Comparison of ENCODE assay signal across 33 mouse cellular contexts in the genomic region with DNA sequence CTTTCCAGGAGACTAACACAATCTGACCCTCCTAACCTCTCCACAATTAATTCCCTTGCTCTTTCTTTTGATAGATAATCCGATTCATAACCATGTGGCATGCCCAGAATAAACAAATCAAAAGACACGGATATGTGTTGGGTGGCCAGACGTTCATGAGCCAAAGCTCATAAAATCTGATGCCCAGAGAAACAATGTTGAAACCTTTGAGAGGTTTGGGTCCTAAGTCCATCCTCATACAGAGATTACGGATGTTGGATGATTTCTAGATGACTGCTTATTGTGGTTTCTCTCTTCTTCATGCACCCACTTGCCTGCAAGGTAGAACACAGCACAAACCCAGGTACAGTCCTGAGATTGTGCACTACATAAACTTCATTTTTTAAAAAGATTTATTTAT.
"Had no signal": no experiment of that assay in that cellular context is flagged by ENCODE, and none has a peak within 500 bp of the region (broad histone marks: within the 10 kb centered on the region; RNA-seq: fewer than 3 reads in every experiment).

No protein-coding gene starts in this region.

- H3K4me2 ChIP-seq: heart, embryonic 11.5 days; heart, embryonic 12.5 days; heart, embryonic 13.5 days; heart, embryonic 15.5 days; hindbrain, embryonic 12.5 days; hindbrain, embryonic 13.5 days; hindbrain, embryonic 14.5 days; hindbrain, embryonic 15.5 days; kidney, embryonic 15.5 days had no signal

- H3K4me3 ChIP-seq: heart, adult 2 months; heart, embryonic 10.5 days; heart, embryonic 12.5 days; heart, embryonic 13.5 days; heart, embryonic 15.5 days; hindbrain, embryonic 10.5 days; hindbrain, embryonic 12.5 days; hindbrain, embryonic 13.5 days; hindbrain, embryonic 15.5 days; kidney, embryonic 15.5 days; layer of hippocampus, adult 2 months had no signal

- DNase-seq: heart, adult 2 months; heart, postnatal 10 days; heart, postnatal 14 days; heart, postnatal 36 days; heart, postnatal 4 days; kidney, adult 11 months; kidney, adult 18-20 months; kidney, adult 2 months; kidney, adult 8-10 months; kidney, adult 9 months; kidney, postnatal 10 days; kidney, postnatal 14 days; kidney, postnatal 25 days; kidney, postnatal 36 days; kidney, postnatal 4 days; layer of hippocampus, adult 9-11 months; layer of hippocampus, postnatal 36 days had no signal

- ATAC-seq: hindbrain, embryonic 16.5 days; hindbrain, postnatal 0 days; inflammation-experienced regulatory T-cells, adult 6 months had no signal

- H3K9ac ChIP-seq: heart, embryonic 12.5 days; heart, embryonic 13.5 days; heart, embryonic 15.5 days; hindbrain, embryonic 12.5 days; hindbrain, embryonic 13.5 days; hindbrain, embryonic 14.5 days; hindbrain, embryonic 15.5 days; kidney, embryonic 15.5 days had no signal

- H3K27me3 ChIP-seq: heart, embryonic 12.5 days; heart, embryonic 13.5 days; heart, embryonic 15.5 days; hindbrain, embryonic 12.5 days; hindbrain, embryonic 13.5 days; hindbrain, embryonic 15.5 days; kidney, embryonic 15.5 days had no signal

- H3K9me3 ChIP-seq: heart, embryonic 10.5 days; heart, embryonic 15.5 days; hindbrain, embryonic 13.5 days; hindbrain, embryonic 15.5 days; kidney, embryonic 15.5 days had no signal

- H3K27ac ChIP-seq: heart, adult 2 months; heart, embryonic 10.5 days; heart, embryonic 13.5 days; heart, embryonic 15.5 days; hindbrain, embryonic 10.5 days; hindbrain, embryonic 12.5 days; hindbrain, embryonic 13.5 days; hindbrain, embryonic 14.5 days; hindbrain, embryonic 15.5 days; hindbrain, postnatal 0 days; kidney, embryonic 15.5 days; kidney, postnatal 0 days; layer of hippocampus, adult 2 months had no signal
